ENCODE assay signal across 8 mouse cellular contexts in genomic region chr9:122309013-122309980, GRCm38 (mm10). TPM values are rescaled to one million over a fixed set of nuclear protein-coding genes. Genes with fewer than 3 reads are reported as not detected.
A peak's percentile ranks its signal among the peaks of the same experiment; 100 is the strongest.
DNase-seq lines count a peak whose midpoint lies in the region; ATAC-seq and TF ChIP-seq lines count a peak whose summit lies in the region.

No protein-coding gene starts in this region.

- peak; percentile 54 for DNase-seq in adrenal gland, postnatal 10 days
- DNase-seq in adrenal gland, adult 8-10 months, result no peak
- DNase-seq in G1E (ENCODE audit: low spot score), result peak; percentile 65
- DNase-seq in heart, postnatal 10 days, result peak; percentile 16 to 19
- peak; percentile 69 for DNase-seq in lung, postnatal 25 days (ENCODE audit: low spot score)
- DNase-seq in right cerebral cortex, postnatal 25 days, result no peak
- no peak for DNase-seq in right cerebral cortex, postnatal 14 days

- ATAC-seq in G1E (ENCODE audit: extremely low read depth, insufficient number of reproducible peaks, low FRiP score, poor library complexity, severe bottlenecking), result peak; percentile 85
- ATAC-seq in midbrain, embryonic 15.5 days (replicated peaks), result no peak

- no peaks in the 10 kb centered on the region for H3K27me3 ChIP-seq in G1E (ENCODE audit: insufficient read depth, low read length)
- H3K27me3 ChIP-seq in midbrain, embryonic 15.5 days (replicated peaks), result no peaks in the 10 kb centered on the region

- intact Hi-C loops in heart, postnatal 10 days (cut with DNase I), result no loop called here

- no peak overlapping the region for H3K27ac ChIP-seq in midbrain, embryonic 15.5 days

- H3K9me3 ChIP-seq in G1E (replicated peaks), result no peaks in the 10 kb centered on the region
- no peaks in the 10 kb centered on the region for H3K9me3 ChIP-seq in midbrain, embryonic 15.5 days

- H3K4me1 ChIP-seq in G1E (ENCODE audit: insufficient read depth, low read depth, low read length), result peaks cover 55% of the 10 kb centered on the region
- peaks cover 8% of the 10 kb centered on the region for H3K4me1 ChIP-seq in midbrain, embryonic 15.5 days

- WGBS in midbrain, embryonic 15.5 days, result 80% methylated on average over 14 of the region's 14 CpGs

- H3K4me2 ChIP-seq in midbrain, embryonic 15.5 days, result no peak overlapping the region

- no peaks in the 10 kb centered on the region for H3K36me3 ChIP-seq in G1E (replicated peaks)
- no peaks in the 10 kb centered on the region for H3K36me3 ChIP-seq in midbrain, embryonic 15.5 days (replicated peaks)

- no peak for TF ChIP-seq CTCF in G1E (IDR thresholded peaks at IDR 0.05; ENCODE audit: low read depth, low read length)

- no peak overlapping the region for H3K9ac ChIP-seq in midbrain, embryonic 15.5 days

- peak overlapping the region; percentile 51; the same call in 1 of the 2 replicates for H3K4me3 ChIP-seq in G1E (ENCODE audit: low read depth, low read length)
- H3K4me3 ChIP-seq in midbrain, embryonic 15.5 days, result no peak overlapping the region

RNA-seq across cellular contexts. Expression of gene Ano10, which starts 15.1 kb away (rescaled TPM):
- total RNA-seq in adrenal gland, postnatal 10 days (2021), result 10 to 100 TPM; 50.7 to 58.8 TPM
- 10 to 100 TPM; 75.1 to 96.2 (median 85.1) TPM for total RNA-seq in adrenal gland, adult 8-10 months (2022)
- total RNA-seq in G1E (2014; fragmentation: Nextera tagmentation), result 17.3 and 26.8 TPM in 2 replicates
- total RNA-seq in G1E (2017), result 8.3 and 9.5 TPM in 2 replicates
- 1.2 and 3.2 TPM in 2 replicates for polyA plus RNA-seq in G1E (2012)
- total RNA-seq in heart, postnatal 10 days (2021), result 10 to 100 TPM; 28.2 to 31.5 TPM
- 39.7 and 41.9 TPM in 2 replicates for polyA plus RNA-seq in midbrain, embryonic 15.5 days (2015; fragmentation: Nextera tagmentation; extraction: Ambion mirVana)

RNA-seq across cellular contexts. Expression of gene Abhd5, which starts 42.1 kb away (rescaled TPM):
- 10 to 100 TPM; 65.3 to 82.8 TPM for total RNA-seq in adrenal gland, postnatal 10 days (2021)
- total RNA-seq in adrenal gland, adult 8-10 months (2022), result 10 to 100 TPM; 60.5 to 75.1 (median 72.7) TPM
- total RNA-seq in G1E (2014; fragmentation: Nextera tagmentation), result 62.9 and 71.7 TPM in 2 replicates
- 53.2 and 54.7 TPM in 2 replicates for total RNA-seq in G1E (2017)
- polyA plus RNA-seq in G1E (2012), result 20.9 and 25.8 TPM in 2 replicates
- 10 to 100 TPM; 53.8 to 56.8 TPM for total RNA-seq in heart, postnatal 10 days (2021)
- 21.3 and 24.0 TPM in 2 replicates for polyA plus RNA-seq in midbrain, embryonic 15.5 days (2015; fragmentation: Nextera tagmentation; extraction: Ambion mirVana)

Comparison
In these comparisons a context has a peak if more than half of its experiments do, and no peak if none do; other contexts are left out.
1. DNase-seq: peak in adrenal gland, postnatal 10 days (single experiment), G1E (single experiment), heart, postnatal 10 days (2 of 2) and lung, postnatal 25 days (single experiment); none in adrenal gland, adult 8-10 months (single experiment), right cerebral cortex, postnatal 25 days (single experiment) and right cerebral cortex, postnatal 14 days (single experiment).